Mouse (Mus musculus) heart, embryonic 14.5 days (tissue): ENCODE results near the gene Rhobtb3. TPM values are rescaled to one million over a fixed set of nuclear protein-coding genes. Genes with fewer than 3 reads are reported as not detected.
A peak's percentile ranks its signal among the peaks of the same experiment; 100 is the strongest.
"Not testable (repeated sequence)": the region's sequence is repeated elsewhere in the genome, so short reads cannot be mapped to it uniquely, and the experiment has no call there.

ENCODE experiments used
- ATAC-seq: fragments of 200-750 bp; cut with Nextera tagmentation; 2 replicates; pipeline ENCODE4 v1.8.0; 2017; ENCODE audit warnings: low read depth, moderate TSS enrichment; ENCODE audit not compliant: insufficient number of reproducible peaks, insufficient read depth, low FRiP score
- H3K27ac ChIP-seq, 2 experiments: fragments of 200-500 bp in 1 of 2; fragments of 300-500 bp in 1 of 2; sonication (generic) in 1 of 2; replicated peaks in 1 of 2; 2 replicates each; pipeline ENCODE4 v1.5.1; 2012 to 2014; ENCODE audit warnings: low read depth in 2 of 2, low read length in 2 of 2, control low read depth in 1 of 2, mild to moderate bottlenecking in 1 of 2, mixed read lengths in 1 of 2; ENCODE audit not compliant: control insufficient read depth in 1 of 2, insufficient read depth in 1 of 2
- H3K27me3 ChIP-seq: fragments of 300-500 bp; sonication (generic); 2 replicates; pipeline ENCODE4 v1.6.1; 2014; ENCODE audit warnings: mild to moderate bottlenecking, low read length, control low read depth; ENCODE audit not compliant: control insufficient read depth, insufficient read depth
- H3K36me3 ChIP-seq: fragments of 300-500 bp; sonication (generic); 2 replicates; pipeline ENCODE4 v1.6.1; 2014; ENCODE audit warnings: mild to moderate bottlenecking, control low read depth, low read length, mixed read lengths; ENCODE audit not compliant: control insufficient read depth, insufficient read depth
- H3K4me1 ChIP-seq, 2 experiments: fragments of 200-500 bp in 1 of 2; fragments of 300-500 bp in 1 of 2; sonication (generic) in 1 of 2; 2 replicates each; pipeline ENCODE4 v1.6.1; 2012 to 2014; ENCODE audit warnings: low read length in 2 of 2, control low read depth in 1 of 2, mixed read lengths in 1 of 2; ENCODE audit not compliant: control insufficient read depth in 2 of 2, insufficient read depth in 2 of 2
- H3K4me2 ChIP-seq: fragments of 300-500 bp; sonication (generic); 2 replicates; pipeline ENCODE4 v1.6.1; 2014; ENCODE audit warnings: mild to moderate bottlenecking, low read length
- H3K4me3 ChIP-seq, 2 experiments: fragments of 200-500 bp in 1 of 2; fragments of 300-500 bp in 1 of 2; sonication (generic) in 1 of 2; 2 replicates each; pipeline ENCODE4 v1.5.1; 2012 to 2014; ENCODE audit warnings: low read length in 2 of 2, mild to moderate bottlenecking in 2 of 2, control low read depth in 1 of 2, low read depth in 1 of 2, moderate library complexity in 1 of 2; ENCODE audit not compliant: control insufficient read depth in 1 of 2, insufficient read depth in 1 of 2
- H3K9ac ChIP-seq: fragments of 300-500 bp; sonication (generic); 2 replicates; pipeline ENCODE4 v1.6.1; 2014; ENCODE audit warnings: mild to moderate bottlenecking, low read length
- H3K9me3 ChIP-seq: fragments of 300-500 bp; sonication (generic); 2 replicates; pipeline ENCODE4 v1.6.1; 2016; ENCODE audit warnings: low read length, control low read depth; ENCODE audit not compliant: control insufficient read depth
- WGBS: fragments of 180-500 bp; shearing (Covaris S2); extraction: QIAGEN DNeasy Blood & Tissue Kit; methylation state at CpG from one replicate; pipeline ENCODE4 v1.1.7; 2014; 5-methylcytosine and 5-hydroxymethylcytosine counted together
- polyA plus RNA-seq: library from polyadenylated mRNA; unstranded; fragments of >200 nt; fragmentation: Nextera tagmentation; extraction: Ambion mirVana; gene quantifications from 2 replicates; pipeline ENCODE4 v1.2.1, GENCODE M21; 2014

The Rhobtb3 gene
- polyA plus RNA-seq, 1 experiment from 2014 or later = 35.0 TPM

DNA sequence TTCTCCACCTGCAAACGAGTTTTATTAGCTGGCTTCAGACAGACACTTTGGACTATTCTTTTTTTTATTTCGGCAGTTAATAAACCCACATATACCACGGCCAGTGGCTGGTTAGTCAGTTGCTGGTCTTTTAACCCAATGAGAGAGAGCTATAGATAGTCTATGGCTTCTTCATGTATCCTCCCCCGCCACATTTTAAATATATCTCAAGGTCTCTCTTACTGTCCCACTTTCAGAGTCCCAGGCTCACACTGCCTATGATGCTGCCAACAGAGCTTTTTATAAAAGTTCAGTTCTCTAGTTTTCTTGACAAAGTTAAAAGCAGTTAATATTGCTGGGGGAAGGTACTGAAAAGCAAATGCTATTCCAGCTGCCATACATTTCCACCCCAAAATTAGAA, 51.9 kb downstream of the Rhobtb3 start:
- Histone ChIP-seq H3K4me2 (no peak overlapping the region), H3K27me3 (no peaks in the 10 kb centered on the region), H3K36me3 (peaks cover 42% of the 10 kb centered on the region), H3K9me3 (no peaks in the 10 kb centered on the region), H3K4me1 (no peaks in the 10 kb centered on the region), H3K4me3 (no peak overlapping the region), H3K27ac (no peak overlapping the region), H3K9ac (no peak overlapping the region)
- 94% methylated on average over 4 of the region's 4 CpGs for WGBS
- no peak for ATAC-seq

GRCm38 (mm10) chr13:75883792-75884191, 59.9 kb downstream of the Rhobtb3 start:
- Histone ChIP-seq H3K4me3 (no peak overlapping the region), H3K9me3 (0 out of 2 replicates have a peak, but pooled peaks cover 2% of the 10 kb centered on the region), H3K4me1 (peaks cover 2 to 6% of the 10 kb centered on the region in 2 experiments; a peak in 2 of 4 replicates), H3K36me3 (peaks cover 27% of the 10 kb centered on the region), H3K9ac (no peak overlapping the region), H3K27me3 (no peaks in the 10 kb centered on the region), H3K27ac (peak overlapping the region; percentile 85 to 90), H3K4me2 (no peak overlapping the region)
- ATAC-seq = peak; percentile 69
- 30% methylated on average over 3 of the region's 3 CpGs for WGBS

DNA sequence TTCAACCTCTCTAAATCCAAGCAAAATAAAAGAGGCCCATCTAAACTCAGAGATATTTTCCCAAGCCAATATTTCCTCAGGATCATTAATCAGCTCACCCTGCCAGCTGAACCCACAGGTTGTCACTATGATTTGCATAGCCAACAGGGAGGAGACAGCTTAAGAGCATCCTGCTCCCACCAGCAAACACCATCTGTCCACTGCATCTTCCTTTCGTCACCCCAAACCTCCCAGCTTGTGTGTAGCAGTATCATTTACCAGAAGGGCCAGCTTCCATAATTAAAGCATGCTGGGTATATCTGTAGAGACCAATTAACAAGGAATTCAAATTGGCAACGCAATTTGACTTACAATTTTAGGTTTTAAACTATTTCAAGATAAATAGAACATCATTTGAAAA, 63.2 kb downstream of the Rhobtb3 start:
- ATAC-seq = no peak
- no peak overlapping the region for H3K4me2 ChIP-seq
- H3K36me3 ChIP-seq = peaks cover 49% of the 10 kb centered on the region
- no peak overlapping the region for H3K4me3 ChIP-seq
- H3K9me3 ChIP-seq = no peaks in the 10 kb centered on the region
- H3K9ac ChIP-seq = no peak overlapping the region
- 84% methylated on average over 2 of the region's 2 CpGs for WGBS
- H3K27me3 ChIP-seq = no peaks in the 10 kb centered on the region
- H3K4me1 ChIP-seq = peaks cover 2 to 6% of the 10 kb centered on the region in 2 experiments; a peak in 2 of 4 replicates
- no peak overlapping the region for H3K27ac ChIP-seq

GRCm38 (mm10) chr13:75879756-75880155, 64.0 kb downstream of the Rhobtb3 start:
- Histone ChIP-seq H3K27me3 (no peaks in the 10 kb centered on the region), H3K27ac (no peak overlapping the region), H3K36me3 (peaks cover 51% of the 10 kb centered on the region), H3K4me1 (peaks cover 2 to 9% of the 10 kb centered on the region in 2 experiments; a peak in 2 of 4 replicates), H3K9ac (no peak overlapping the region), H3K4me3 (no peak overlapping the region), H3K9me3 (no peaks in the 10 kb centered on the region), H3K4me2 (no peak overlapping the region)
- 88% methylated on average over 3 of the region's 3 CpGs for WGBS
- no peak for ATAC-seq

DNA sequence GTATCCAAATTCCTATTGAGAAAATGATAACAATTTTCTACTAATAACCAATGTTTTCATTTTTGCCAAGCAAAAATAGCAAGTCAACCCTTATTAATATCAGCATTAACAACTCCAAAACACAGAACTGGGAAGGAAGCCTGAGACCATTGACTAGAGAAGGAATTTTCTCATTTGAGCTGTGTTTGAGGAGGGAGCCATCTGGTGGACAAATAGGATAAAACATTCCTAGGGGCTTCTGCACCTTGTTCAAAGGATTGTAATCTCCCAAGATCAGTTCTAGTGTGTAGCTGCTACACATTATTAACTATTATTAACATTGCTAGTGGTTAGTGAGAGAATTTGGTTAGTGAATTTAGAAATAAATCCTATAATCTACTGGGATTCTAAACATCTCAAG, 65.8 kb downstream of the Rhobtb3 start:
- Histone ChIP-seq H3K9ac (no peak overlapping the region), H3K27me3 (no peaks in the 10 kb centered on the region), H3K9me3 (no peaks in the 10 kb centered on the region), H3K4me2 (no peak overlapping the region), H3K27ac (no peak overlapping the region), H3K36me3 (peaks cover 64% of the 10 kb centered on the region), H3K4me1 (peaks cover 0 to 5% of the 10 kb centered on the region in 2 experiments; a peak in 1 of 4 replicates), H3K4me3 (no peak overlapping the region)
- ATAC-seq = no peak

GRCm38 (mm10) chr13:75876592-75876991, 67.1 kb downstream of the Rhobtb3 start:
- Histone ChIP-seq H3K27me3 (no peaks in the 10 kb centered on the region), H3K9ac (no peak overlapping the region), H3K4me2 (no peak overlapping the region), H3K9me3 (no peaks in the 10 kb centered on the region), H3K36me3 (peaks cover 68% of the 10 kb centered on the region), H3K4me1 (peaks cover 0 to 5% of the 10 kb centered on the region in 2 experiments; a peak in 1 of 4 replicates), H3K4me3 (no peak overlapping the region), H3K27ac (no peak overlapping the region)
- no peak for ATAC-seq
- 83% methylated on average over 6 of the region's 6 CpGs for WGBS

GRCm38 (mm10) chr13:75876188-75876587, 67.5 kb downstream of the Rhobtb3 start:
- H3K4me2 ChIP-seq, H3K27me3 ChIP-seq, H3K4me3 ChIP-seq, H3K4me1 ChIP-seq, ATAC-seq, H3K27ac ChIP-seq, H3K9me3 ChIP-seq, H3K9ac ChIP-seq: not testable (repeated sequence)
- H3K36me3 ChIP-seq = peaks cover 68% of the 10 kb centered on the region
- WGBS = 84% methylated on average over 7 of the region's 7 CpGs
